Mouse (Mus musculus) midbrain, embryonic 13.5 days (tissue): ENCODE results near the gene Fer. TPM values are rescaled to one million over a fixed set of nuclear protein-coding genes. Genes with fewer than 3 reads are reported as not detected.
A peak's percentile ranks its signal among the peaks of the same experiment; 100 is the strongest.

Experiments
- ATAC-seq: fragments of 200-750 bp; cut with Nextera tagmentation; 2 replicates; pipeline ENCODE4 v1.8.0; 2017; ENCODE audit warnings: mild to moderate bottlenecking, moderate TSS enrichment, moderate library complexity
- H3K27ac ChIP-seq: fragments of 300-500 bp; sonication (generic); 2 replicates; pipeline ENCODE4 v1.5.1; 2015; ENCODE audit warnings: inconsistent platforms, mild to moderate bottlenecking, moderate library complexity
- H3K27me3 ChIP-seq: fragments of 300-500 bp; sonication (generic); 2 replicates; pipeline ENCODE4 v1.6.1; 2015; ENCODE audit warnings: mild to moderate bottlenecking, inconsistent platforms
- H3K36me3 ChIP-seq: fragments of 300-500 bp; sonication (generic); 2 replicates; pipeline ENCODE4 v1.6.1; 2015; ENCODE audit warnings: mild to moderate bottlenecking, inconsistent platforms
- H3K4me1 ChIP-seq: fragments of 300-500 bp; sonication (generic); replicated peaks from 2 replicates; pipeline ENCODE4 v1.6.1; 2015; ENCODE audit warnings: inconsistent platforms
- H3K4me2 ChIP-seq: fragments of 300-500 bp; sonication (generic); replicated peaks from 2 replicates; pipeline ENCODE4 v1.6.1; 2015; ENCODE audit warnings: moderate library complexity, mild to moderate bottlenecking, inconsistent platforms
- H3K4me3 ChIP-seq: fragments of 300-500 bp; sonication (generic); replicated peaks from 2 replicates; pipeline ENCODE4 v1.5.1; 2015; ENCODE audit warnings: mild to moderate bottlenecking, inconsistent platforms
- H3K9ac ChIP-seq: fragments of 300-500 bp; sonication (generic); replicated peaks from 2 replicates; pipeline ENCODE4 v1.6.1; 2015; ENCODE audit warnings: mild to moderate bottlenecking, inconsistent platforms
- H3K9me3 ChIP-seq: fragments of 300-500 bp; sonication (generic); 2 replicates; pipeline ENCODE4 v1.6.1; 2016; ENCODE audit warnings: mild to moderate bottlenecking, inconsistent platforms
- WGBS: fragments of 180-500 bp; shearing (Covaris S2); methylation state at CpG from one replicate; pipeline ENCODE4 v1.1.7; 2015; 5-methylcytosine and 5-hydroxymethylcytosine counted together
- polyA plus RNA-seq: library from polyadenylated mRNA; unstranded; fragments of >200 nt; fragmentation: Nextera tagmentation; extraction: Ambion mirVana; gene quantifications from 2 replicates; pipeline ENCODE4 v1.2.1, GENCODE M21; 2015

Gene Fer
- polyA plus RNA-seq, 1 experiment from 2014 or later = 35.4 TPM

GRCm38 (mm10) chr17:64045326-64045725 is 182.5 kb downstream of the Fer start:
- Histone ChIP-seq H3K27ac (no peak overlapping the region), H3K4me1 (peaks cover 8% of the 10 kb centered on the region; the same call in 1 of the 2 replicates), H3K27me3 (no peaks in the 10 kb centered on the region), H3K36me3 (no peaks in the 10 kb centered on the region; the same call in 1 of the 2 replicates), H3K4me3 (no peak overlapping the region), H3K4me2 (no peak overlapping the region), H3K9ac (no peak overlapping the region), H3K9me3 (no peaks in the 10 kb centered on the region)
- 48% methylated on average over 7 of the region's 7 CpGs for WGBS
- peak; percentile 55; the same call in 1 of the 2 replicates for ATAC-seq

- Histone ChIP-seq H3K27ac (no peak overlapping the region), H3K4me3 (no peak overlapping the region), H3K9me3 (no peaks in the 10 kb centered on the region), H3K4me2 (no peak overlapping the region), H3K27me3 (no peaks in the 10 kb centered on the region), H3K9ac (no peak overlapping the region), H3K4me1 (peaks cover 8% of the 10 kb centered on the region; the same call in 1 of the 2 replicates), H3K36me3 (no peaks in the 10 kb centered on the region; the same call in 1 of the 2 replicates)
- 88% methylated on average over 3 of the region's 3 CpGs for WGBS
- ATAC-seq = no peak
Measured at GRCm38 (mm10) chr17:64046557-64046956, 183.7 kb downstream of the Fer start.

- H3K9ac ChIP-seq = no peak overlapping the region
- H3K27ac ChIP-seq = no peak overlapping the region
- H3K27me3 ChIP-seq = no peaks in the 10 kb centered on the region
- H3K9me3 ChIP-seq = no peaks in the 10 kb centered on the region
- H3K4me3 ChIP-seq = no peak overlapping the region
- H3K36me3 ChIP-seq = no peaks in the 10 kb centered on the region
- ATAC-seq = no peak
- no peak overlapping the region for H3K4me2 ChIP-seq
- 78% methylated on average over 5 of the region's 5 CpGs for WGBS
- peaks cover 3% of the 10 kb centered on the region; the same call in 1 of the 2 replicates for H3K4me1 ChIP-seq
Measured at GRCm38 (mm10) chr17:64050911-64051310, 188.0 kb downstream of the Fer start.

- H3K9ac ChIP-seq = no peak overlapping the region
- H3K4me3 ChIP-seq = no peak overlapping the region
- no peak overlapping the region for H3K4me2 ChIP-seq
- no peak overlapping the region for H3K27ac ChIP-seq
- no peaks in the 10 kb centered on the region for H3K27me3 ChIP-seq
- H3K4me1 ChIP-seq = no peaks in the 10 kb centered on the region
- 68% methylated on average over 11 of the region's 11 CpGs for WGBS
- ATAC-seq = no peak
- no peaks in the 10 kb centered on the region for H3K9me3 ChIP-seq
- H3K36me3 ChIP-seq = no peaks in the 10 kb centered on the region
Measured at GRCm38 (mm10) chr17:64053636-64054035, 190.8 kb downstream of the Fer start.

DNA sequence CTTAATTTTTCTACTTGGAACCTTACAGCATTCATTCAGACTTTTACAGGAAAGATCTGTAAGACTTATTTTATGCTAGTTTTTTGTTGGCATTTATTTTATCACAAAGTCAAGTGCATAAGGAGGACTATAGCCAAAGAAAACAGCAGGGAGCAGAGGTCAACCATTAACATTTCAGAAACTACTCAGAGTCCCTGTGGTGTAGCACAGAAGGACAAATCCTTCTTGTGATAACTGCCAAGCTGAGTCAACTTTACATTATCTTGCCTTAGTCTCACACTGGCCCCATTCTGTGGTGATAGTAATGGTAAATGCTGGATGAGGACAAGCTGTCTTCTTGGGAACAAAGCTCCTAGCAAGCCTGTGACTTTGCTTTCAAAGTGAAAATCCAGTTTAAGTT is 197.7 kb downstream of the Fer start:
- Histone ChIP-seq H3K4me1 (no peaks in the 10 kb centered on the region), H3K9ac (no peak overlapping the region), H3K4me3 (no peak overlapping the region), H3K27me3 (no peaks in the 10 kb centered on the region), H3K36me3 (no peaks in the 10 kb centered on the region), H3K9me3 (no peaks in the 10 kb centered on the region), H3K27ac (no peak overlapping the region), H3K4me2 (no peak overlapping the region)
- ATAC-seq = no peak

- Histone ChIP-seq H3K4me2 (no peak overlapping the region), H3K9ac (no peak overlapping the region), H3K36me3 (no peaks in the 10 kb centered on the region), H3K9me3 (no peaks in the 10 kb centered on the region), H3K27ac (no peak overlapping the region), H3K4me3 (no peak overlapping the region), H3K4me1 (peaks cover 7% of the 10 kb centered on the region), H3K27me3 (no peaks in the 10 kb centered on the region)
- 93% methylated on average over 3 of the region's 3 CpGs for WGBS
- ATAC-seq = no peak
Measured at GRCm38 (mm10) chr17:64065243-64065642, 202.4 kb downstream of the Fer start.

DNA sequence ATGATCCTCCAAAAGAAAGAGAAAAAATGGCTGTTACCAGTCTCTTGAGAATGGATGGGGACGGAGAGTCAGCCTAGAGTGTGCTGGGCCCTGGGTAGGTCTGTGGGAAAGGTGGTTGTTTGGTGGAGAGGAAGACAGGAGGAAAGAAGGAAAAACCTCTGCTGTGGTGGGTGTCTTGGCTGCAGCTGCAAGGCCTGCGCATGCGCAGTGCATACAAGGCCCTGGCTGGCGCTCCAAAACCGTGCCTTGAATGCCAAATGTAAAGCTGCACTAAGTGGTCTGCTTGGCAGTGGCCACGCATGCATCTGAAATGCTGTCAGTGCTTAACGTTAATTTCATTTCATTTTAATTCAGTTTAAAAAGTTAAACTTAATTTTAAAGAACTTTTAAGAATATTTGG is 214.5 kb downstream of the Fer start:
- peak; percentile 60; the same call in 1 of the 2 replicates for ATAC-seq
- Histone ChIP-seq H3K27me3 (no peaks in the 10 kb centered on the region), H3K4me3 (no peak overlapping the region), H3K4me2 (no peak overlapping the region), H3K9me3 (no peaks in the 10 kb centered on the region), H3K9ac (no peak overlapping the region), H3K27ac (no peak overlapping the region), H3K36me3 (0 out of 2 replicates have a peak, but pooled peaks cover 4% of the 10 kb centered on the region), H3K4me1 (no peaks in the 10 kb centered on the region)
- WGBS = 87% methylated on average over 7 of the region's 7 CpGs

DNA sequence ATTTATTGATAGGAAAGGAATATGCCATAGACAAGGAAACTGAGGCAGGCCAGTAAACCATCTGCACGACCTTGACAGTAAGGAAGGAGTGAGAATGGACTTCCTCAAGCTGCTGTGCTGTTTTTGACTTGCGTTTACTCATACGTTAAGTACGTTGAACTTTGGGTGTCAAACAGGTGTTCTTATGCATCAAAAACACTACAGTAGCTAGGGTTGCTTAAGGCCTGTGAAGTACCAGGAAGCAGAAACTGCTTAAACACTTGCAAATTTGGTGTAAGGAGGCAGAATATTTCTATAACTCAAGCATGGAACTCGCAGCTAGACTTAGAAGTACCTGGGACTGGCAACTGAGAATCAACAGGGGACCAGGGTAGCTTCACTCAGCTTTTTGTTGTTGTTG is 221.9 kb downstream of the Fer start:
- no peak overlapping the region for H3K27ac ChIP-seq
- no peaks in the 10 kb centered on the region for H3K4me1 ChIP-seq
- no peak overlapping the region for H3K9ac ChIP-seq
- no peak for ATAC-seq
- H3K4me3 ChIP-seq = no peak overlapping the region
- H3K36me3 ChIP-seq = no peaks in the 10 kb centered on the region
- no peak overlapping the region for H3K4me2 ChIP-seq
- H3K27me3 ChIP-seq = no peaks in the 10 kb centered on the region
- 90% methylated on average over 5 of the region's 5 CpGs for WGBS
- no peaks in the 10 kb centered on the region for H3K9me3 ChIP-seq

DNA sequence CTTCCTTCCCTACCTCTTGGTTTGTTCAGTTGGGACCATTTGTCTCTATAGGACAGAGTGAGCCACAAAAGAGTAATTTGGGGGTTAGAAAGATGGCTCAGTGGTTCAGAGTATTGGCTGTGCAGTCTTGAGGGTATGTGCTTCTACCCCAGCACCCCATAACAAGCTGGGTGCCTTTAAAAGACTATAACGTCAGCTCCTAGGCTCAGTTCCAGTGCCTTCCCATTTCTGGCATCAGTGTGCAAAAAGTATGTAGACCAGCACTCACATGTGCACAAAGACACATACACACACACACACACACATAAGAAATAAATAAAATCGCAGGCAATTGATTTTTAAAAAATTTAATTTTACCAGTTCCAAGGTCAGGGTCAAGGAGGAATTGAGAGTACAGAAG is 222.6 kb downstream of the Fer start:
- Histone ChIP-seq H3K36me3 (no peaks in the 10 kb centered on the region), H3K27me3 (no peaks in the 10 kb centered on the region), H3K27ac (no peak overlapping the region), H3K4me2 (no peak overlapping the region), H3K9ac (no peak overlapping the region), H3K4me3 (no peak overlapping the region), H3K4me1 (no peaks in the 10 kb centered on the region), H3K9me3 (no peaks in the 10 kb centered on the region)
- 94% methylated on average over 2 of the region's 2 CpGs for WGBS
- no peak for ATAC-seq

DNA sequence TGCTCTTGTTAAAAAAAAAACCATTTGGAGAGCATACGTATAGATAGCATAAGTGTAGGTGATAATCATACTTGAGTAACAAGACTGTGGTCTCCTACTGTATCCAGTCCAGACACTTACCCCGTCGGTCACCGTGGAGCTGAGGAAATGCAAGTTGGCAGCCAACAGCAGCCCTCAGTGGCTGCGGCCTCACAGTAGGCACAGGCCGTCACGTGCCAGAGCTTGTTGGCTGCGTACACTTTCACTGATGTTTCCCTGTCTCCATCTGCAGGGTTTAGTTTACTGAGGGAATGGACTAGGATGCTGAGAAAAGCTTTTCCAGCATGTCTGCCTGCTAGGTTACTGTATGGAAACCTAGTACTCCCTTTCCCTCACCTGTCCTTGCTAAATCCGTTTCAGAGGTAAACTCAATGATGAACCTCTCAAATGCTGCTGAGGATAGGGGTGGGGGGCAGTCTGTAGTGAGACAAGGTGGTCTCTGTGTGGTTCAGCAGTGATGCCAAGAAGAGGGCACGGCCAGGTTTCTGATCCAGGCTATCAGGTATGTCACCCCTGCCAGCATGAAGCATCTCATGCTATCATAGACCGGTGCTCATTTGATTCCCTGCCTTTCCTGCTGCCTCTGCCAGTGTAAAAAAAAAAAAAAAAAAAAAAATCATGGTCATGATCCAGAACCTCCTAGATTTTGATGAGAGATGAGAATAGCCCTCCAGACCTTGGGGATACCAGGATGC is 224.2 kb downstream of the Fer start:
- H3K4me3 ChIP-seq = no peak overlapping the region
- no peak overlapping the region for H3K9ac ChIP-seq
- H3K9me3 ChIP-seq = no peaks in the 10 kb centered on the region
- no peak overlapping the region for H3K27ac ChIP-seq
- WGBS = 89% methylated on average over 11 of the region's 11 CpGs
- H3K36me3 ChIP-seq = no peaks in the 10 kb centered on the region
- peaks cover 4% of the 10 kb centered on the region; the same call in 1 of the 2 replicates for H3K4me1 ChIP-seq
- ATAC-seq = no peak
- no peak overlapping the region for H3K4me2 ChIP-seq
- H3K27me3 ChIP-seq = no peaks in the 10 kb centered on the region

- 96% methylated on average over 3 of the region's 3 CpGs for WGBS
Measured at GRCm38 (mm10) chr17:64087871-64088270, 225.0 kb downstream of the Fer start.

DNA sequence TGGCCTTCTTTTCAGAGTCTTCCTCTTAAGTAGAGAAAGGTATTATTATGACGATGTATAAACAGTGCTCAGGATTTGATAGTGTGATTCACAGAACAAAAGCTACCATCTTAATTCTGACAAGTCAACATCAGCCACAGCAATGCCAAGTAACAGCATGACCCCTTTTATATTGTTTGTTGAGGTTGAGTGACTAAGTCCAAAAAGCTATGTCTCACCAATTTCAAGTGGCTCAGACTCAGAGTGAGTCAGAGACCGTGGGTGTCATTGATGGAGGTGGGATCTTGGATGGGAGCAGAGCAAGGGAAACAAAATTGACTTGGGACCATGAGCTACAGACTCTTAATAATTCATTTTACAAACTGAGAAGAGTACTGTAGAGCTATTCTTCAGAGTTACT is 230.9 kb downstream of the Fer start:
- Histone ChIP-seq H3K27ac (no peak overlapping the region), H3K9me3 (no peaks in the 10 kb centered on the region), H3K36me3 (no peaks in the 10 kb centered on the region), H3K4me1 (peaks cover 19% of the 10 kb centered on the region), H3K9ac (no peak overlapping the region), H3K4me3 (no peak overlapping the region), H3K4me2 (no peak overlapping the region), H3K27me3 (no peaks in the 10 kb centered on the region)
- ATAC-seq = no peak
- 93% methylated on average over 2 of the region's 2 CpGs for WGBS

More at GRCm38 (mm10) chr17:64087871-64088270, 225.0 kb downstream of the Fer start:
- ATAC-seq = no peak
- Histone ChIP-seq H3K4me3 (no peak overlapping the region), H3K4me1 (peaks cover 4% of the 10 kb centered on the region; the same call in 1 of the 2 replicates), H3K4me2 (no peak overlapping the region), H3K9me3 (no peaks in the 10 kb centered on the region), H3K27me3 (no peaks in the 10 kb centered on the region), H3K36me3 (no peaks in the 10 kb centered on the region), H3K27ac (no peak overlapping the region), H3K9ac (no peak overlapping the region)

DNA sequence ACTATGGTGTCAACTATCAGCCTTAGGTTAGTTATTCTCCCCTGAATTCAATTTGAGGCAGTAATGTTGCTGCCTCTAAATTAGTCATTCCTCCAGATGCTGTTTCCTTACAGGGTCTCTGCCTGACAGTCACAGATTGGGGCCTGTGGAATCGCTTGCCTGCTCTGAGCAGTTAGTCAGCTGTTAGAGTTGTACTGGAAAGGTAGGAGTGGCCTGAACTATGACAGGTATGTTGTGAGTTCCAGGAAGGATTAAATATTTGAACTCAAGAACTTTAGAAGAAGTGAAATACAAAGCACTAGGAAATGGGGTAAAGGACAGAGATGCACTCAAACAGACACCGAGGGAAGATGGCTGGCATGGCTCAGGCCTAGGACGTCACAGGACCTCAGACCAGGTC is 233.9 kb downstream of the Fer start:
- Histone ChIP-seq H3K4me3 (no peak overlapping the region), H3K4me2 (no peak overlapping the region), H3K9ac (no peak overlapping the region), H3K36me3 (no peaks in the 10 kb centered on the region), H3K9me3 (no peaks in the 10 kb centered on the region), H3K4me1 (peaks cover 26% of the 10 kb centered on the region), H3K27ac (peak overlapping the region; percentile 62; the same call in 1 of the 2 replicates), H3K27me3 (no peaks in the 10 kb centered on the region)
- 97% methylated on average over 3 of the region's 3 CpGs for WGBS
- ATAC-seq = no peak
